Comparison of ENCODE assay signal across 8 mouse cellular contexts in the genomic region with DNA sequence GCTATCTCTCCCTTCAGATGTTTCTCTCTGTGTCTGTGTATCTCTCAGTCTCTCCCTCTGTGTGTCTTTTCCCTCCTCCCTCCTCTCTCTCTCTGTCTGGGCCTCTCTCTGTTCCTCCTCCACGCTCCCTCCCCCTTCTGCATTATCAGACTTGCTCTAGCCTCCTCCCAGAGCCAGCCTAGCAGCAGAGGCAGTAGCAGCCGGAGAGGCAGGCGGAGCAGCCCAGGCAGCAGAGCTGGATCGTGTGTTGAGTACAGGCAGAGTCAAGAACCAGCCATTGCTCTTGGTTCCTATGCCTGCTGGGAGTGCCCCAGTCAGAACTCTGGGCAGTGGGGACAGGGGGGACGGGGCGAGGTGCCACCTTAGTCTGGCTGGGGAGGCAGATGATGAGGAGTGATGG. TPM values are rescaled to one million over a fixed set of nuclear protein-coding genes. Genes with fewer than 3 reads are reported as not detected.
DNase-seq lines count a peak whose midpoint lies in the region; ATAC-seq and TF ChIP-seq lines count a peak whose summit lies in the region.

Pde2a (plus strand) TSS at position 163 of the 400 bp plus-strand sequence.

- no peaks in the 10 kb centered on the region for H3K36me3 ChIP-seq in neural tube, embryonic 11.5 days (ENCODE audit: control insufficient read depth, insufficient read depth, low read length)
- H3K36me3 ChIP-seq in erythroblast, embryonic 14.5 days (ENCODE audit: control insufficient read depth): no peaks in the 10 kb centered on the region

- H3K27ac ChIP-seq in neural tube, embryonic 11.5 days (ENCODE audit: low read depth, low read length): no peak within 1 kb of the TSS
- H3K27ac ChIP-seq in left cerebral cortex, adult 2 months: peak within 1 kb of the TSS; percentile 94

- H3K4me2 ChIP-seq in neural tube, embryonic 11.5 days (ENCODE audit: low read depth): peak within 1 kb of the TSS; percentile 25

- 19% methylated on average over 6 of the region's 6 CpGs for WGBS in neural tube, embryonic 11.5 days

- peak within 1 kb of the TSS; percentile 10; the same call in 1 of the 2 replicates for H3K4me3 ChIP-seq in neural tube, embryonic 11.5 days (ENCODE audit: low read depth, low read length)
- H3K4me3 ChIP-seq in erythroblast, embryonic 14.5 days (replicated peaks): peak within 1 kb of the TSS; percentile 28
- H3K4me3 ChIP-seq in left cerebral cortex, adult 2 months: peak within 1 kb of the TSS; percentile 68

- H3K27me3 ChIP-seq in neural tube, embryonic 11.5 days (ENCODE audit: control insufficient read depth, insufficient read depth, low read length): peaks cover 2% of the 10 kb centered on the region; the same call in 1 of the 2 replicates
- H3K27me3 ChIP-seq in erythroblast, embryonic 14.5 days (ENCODE audit: control insufficient read depth): peaks cover 29% of the 10 kb centered on the region

- no peaks in the 10 kb centered on the region for H3K4me1 ChIP-seq in neural tube, embryonic 11.5 days (ENCODE audit: control insufficient read depth, insufficient read depth, low read length)
- H3K4me1 ChIP-seq in erythroblast, embryonic 14.5 days (ENCODE audit: control insufficient read depth): peaks cover 27% of the 10 kb centered on the region

- no peak for TF ChIP-seq CTCF in left cerebral cortex, adult 2 months (IDR thresholded peaks at IDR 0.05)

- no peak for DNase-seq in neural tube, embryonic 11.5 days (ENCODE audit: low spot score)
- DNase-seq in neural tube, embryonic 10.5 days (ENCODE audit: extremely low spot score, low spot score): no peak
- DNase-seq in heart, postnatal 10 days: no peak
- DNase-seq in left cerebral cortex, adult 2 months (ENCODE audit: extremely low spot score in 1 of 2, low spot score in 2 of 2): peak; percentile 80
- DNase-seq in thymus, postnatal 25 days: no peak
- DNase-seq in lung, postnatal 10 days: no peak

- no peak for ATAC-seq in neural tube, embryonic 11.5 days (ENCODE audit: insufficient read depth, low FRiP score, low TSS enrichment)
- no peak for ATAC-seq in monocyte, adult 5-6 weeks (replicated peaks; ENCODE audit: insufficient number of reproducible peaks, low FRiP score, low TSS enrichment, poor library complexity, severe bottlenecking)

- intact Hi-C loops in heart, postnatal 10 days (cut with DNase I): no loop called here
- intact Hi-C loops in left cerebral cortex, adult 2 months (cut with DNase I): no loop called here

- H3K9me3 ChIP-seq in neural tube, embryonic 11.5 days (ENCODE audit: control insufficient read depth, low read length): no peaks in the 10 kb centered on the region
- no peaks in the 10 kb centered on the region for H3K9me3 ChIP-seq in erythroblast, embryonic 14.5 days (ENCODE audit: control insufficient read depth, low read length)

- peak within 1 kb of the TSS; percentile 22 for H3K9ac ChIP-seq in neural tube, embryonic 11.5 days (ENCODE audit: low read length)

RNA-seq across cellular contexts. Expression of gene Pde2a, which starts in this region (rescaled TPM):
- 23.2 and 26.2 TPM in 2 replicates for polyA plus RNA-seq in neural tube, embryonic 11.5 days (2014; fragmentation: Nextera tagmentation; extraction: Ambion mirVana)
- polyA plus RNA-seq in erythroblast, embryonic 14.5 days (2012): 0.01 TPM in 2 replicates
- total RNA-seq in heart, postnatal 10 days (2021): 10 to 100 TPM; 65.2 to 70.1 TPM
- 100 to 1,000 TPM; 372 to 375 TPM for total RNA-seq in left cerebral cortex, adult 2 months (2021)
- total RNA-seq in monocyte, adult 5-6 weeks (2017): 13.4 to 111 TPM (median 54.4 TPM) in 3 replicates

Comparison
In these comparisons a context has a peak if more than half of its experiments do, and no peak if none do; other contexts are left out.
1. RNA of gene Pde2a (polyA plus RNA-seq): 23.2 to 26.2 TPM in neural tube, embryonic 11.5 days; 0.01 TPM in erythroblast, embryonic 14.5 days; every median in the first group is over 10 times any median in the second.
2. DNase-seq: peak in left cerebral cortex, adult 2 months (2 of 2); none in neural tube, embryonic 11.5 days (single experiment), neural tube, embryonic 10.5 days (single experiment), heart, postnatal 10 days (0 of 2), thymus, postnatal 25 days (single experiment) and lung, postnatal 10 days (single experiment).
3. H3K4me3 ChIP-seq: peak in every context shown above with its lines; median percentile 68 in left cerebral cortex, adult 2 months; 28 in erythroblast, embryonic 14.5 days; 10 in neural tube, embryonic 11.5 days.